Mouse (Mus musculus): Measurements from ENCODE around the gene Tenm2. TPM values are rescaled to one million over a fixed set of nuclear protein-coding genes. Genes with fewer than 3 reads are reported as not detected.

Gene Tenm2
- total RNA-seq, 1 experiment from 2014 or later = not detected

DNA sequence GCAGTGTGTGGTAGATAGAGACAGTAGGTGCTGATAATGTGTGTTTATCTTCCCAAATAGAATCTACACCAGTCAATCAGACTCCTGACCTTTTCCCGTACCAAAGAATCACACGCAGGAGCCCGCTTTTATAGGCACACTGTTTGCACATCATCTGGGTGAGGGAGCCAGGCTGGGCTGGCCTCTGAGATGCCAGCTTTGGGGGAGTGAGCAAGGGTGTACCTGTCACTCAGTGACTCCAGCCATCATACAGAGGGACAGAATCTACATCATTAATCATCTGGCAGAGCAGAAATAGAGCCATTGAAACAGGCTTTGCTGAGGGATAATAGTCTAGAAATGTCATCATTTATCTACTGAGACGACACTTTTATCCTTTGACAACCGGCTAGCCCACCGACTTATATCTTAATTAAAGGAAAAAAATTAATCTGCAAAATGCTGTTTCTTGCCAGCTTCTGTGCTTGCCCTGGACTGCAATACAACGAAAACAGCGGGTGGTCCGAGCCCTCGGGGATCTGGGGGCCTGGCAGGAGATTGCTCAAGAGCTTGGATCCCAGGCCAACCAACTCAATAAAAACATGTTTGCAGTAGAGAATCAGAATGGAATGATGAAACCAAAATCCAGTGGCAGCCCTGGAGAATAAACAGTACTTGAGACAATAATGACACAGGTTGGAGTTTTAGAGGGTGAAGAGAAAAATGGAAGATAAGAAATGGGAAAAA is 1195.1 kb downstream of the Tenm2 start:
- no peak for ATAC-seq (replicated peaks; ENCODE audit: low read depth, poor library complexity, severe bottlenecking)

DNA sequence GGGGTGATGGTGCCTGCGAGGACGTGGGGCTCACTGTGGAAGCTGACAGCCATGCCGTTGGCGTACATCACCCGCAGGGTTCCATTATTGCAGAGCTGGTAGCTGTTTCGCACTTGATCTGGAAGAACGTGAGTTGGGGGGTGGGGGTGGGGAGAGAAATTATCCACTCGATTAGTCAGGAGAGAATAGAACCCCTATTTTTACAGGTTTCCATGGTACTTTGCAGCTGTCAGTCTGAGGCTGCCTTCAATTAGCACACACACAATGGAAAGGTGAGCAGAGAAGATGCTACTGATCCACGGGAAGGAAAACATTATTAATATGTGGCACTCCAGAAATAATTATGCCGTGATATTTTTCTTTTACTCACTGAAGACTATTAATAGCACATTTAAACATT is 1195.9 kb downstream of the Tenm2 start:
- ATAC-seq (replicated peaks; ENCODE audit: low read depth, poor library complexity, severe bottlenecking) = no peak

DNA sequence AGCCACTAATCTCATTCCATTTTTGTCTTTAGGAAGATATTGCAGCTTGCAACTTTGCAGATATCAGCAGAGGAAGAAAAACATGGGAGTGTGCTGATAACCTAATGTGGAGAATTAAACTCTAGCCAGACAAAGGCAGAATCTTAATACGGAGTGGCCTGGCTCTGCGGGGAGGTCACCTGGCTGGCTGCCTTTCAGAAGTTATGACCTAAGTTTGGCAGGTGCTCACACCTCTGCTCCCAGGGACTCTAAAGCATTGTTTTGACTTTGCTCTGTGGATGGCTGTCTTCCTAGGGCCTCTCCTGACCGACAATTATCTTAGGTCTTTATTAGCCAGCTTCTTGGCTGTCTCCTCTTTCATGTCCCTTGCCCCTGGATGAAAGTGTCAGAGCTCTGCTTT is 1197.4 kb downstream of the Tenm2 start:
- no peak for ATAC-seq (replicated peaks; ENCODE audit: low read depth, poor library complexity, severe bottlenecking)

DNA sequence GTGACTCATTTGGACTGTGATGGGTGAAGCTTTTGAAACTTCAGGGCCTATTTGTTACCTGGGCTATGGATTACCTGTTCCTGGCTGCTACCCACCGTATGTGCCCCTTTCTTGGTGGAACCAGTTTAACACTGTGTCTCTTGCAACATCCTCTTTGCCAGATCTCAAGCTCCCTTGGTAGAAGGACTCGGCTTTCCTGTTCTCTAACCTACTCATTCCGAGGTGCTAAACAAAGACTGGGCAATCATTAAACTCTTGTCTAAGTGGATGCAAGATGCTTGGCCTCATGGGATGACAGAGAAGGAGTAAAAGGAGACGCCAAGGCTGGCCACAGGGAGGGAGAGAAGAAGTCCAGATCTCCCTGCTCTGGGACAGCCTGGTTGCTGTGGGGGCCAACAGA is 1198.5 kb downstream of the Tenm2 start:
- no peak for ATAC-seq (replicated peaks; ENCODE audit: low read depth, poor library complexity, severe bottlenecking)

DNA sequence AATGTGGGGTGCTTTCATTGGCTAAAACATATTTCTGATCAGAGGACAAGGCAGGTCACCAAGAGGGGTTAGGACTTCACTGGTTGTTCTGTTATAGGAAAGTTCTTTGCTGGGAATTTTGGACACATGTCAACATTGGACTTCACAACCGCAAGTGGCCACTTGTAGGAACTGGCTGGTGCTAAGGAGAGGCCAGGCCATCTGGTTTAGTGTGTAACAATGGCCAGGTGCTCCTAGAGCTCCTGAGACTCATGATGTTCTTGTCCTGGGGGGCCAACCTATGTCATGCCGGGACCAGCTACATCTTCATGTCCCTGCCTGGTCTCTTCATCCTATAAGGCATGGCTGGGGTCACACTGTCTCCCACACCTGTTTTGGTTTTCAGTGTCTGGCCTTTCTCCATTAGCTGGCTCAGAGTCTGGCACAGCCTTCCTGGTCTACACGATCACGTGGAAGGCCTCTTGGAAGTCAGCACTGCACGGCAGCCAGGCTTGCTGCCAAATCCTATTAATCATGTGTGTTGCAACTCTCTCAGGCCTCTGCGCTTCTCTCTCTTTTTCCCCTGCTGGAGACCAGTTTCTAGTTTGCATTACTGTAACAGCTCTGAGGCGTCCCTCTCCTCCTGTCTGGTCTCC is 1199.6 kb downstream of the Tenm2 start:
- 0 out of 2 replicates have a peak, but pooled peaks have one; percentile 32 for ATAC-seq (replicated peaks; ENCODE audit: low read depth, poor library complexity, severe bottlenecking)

DNA sequence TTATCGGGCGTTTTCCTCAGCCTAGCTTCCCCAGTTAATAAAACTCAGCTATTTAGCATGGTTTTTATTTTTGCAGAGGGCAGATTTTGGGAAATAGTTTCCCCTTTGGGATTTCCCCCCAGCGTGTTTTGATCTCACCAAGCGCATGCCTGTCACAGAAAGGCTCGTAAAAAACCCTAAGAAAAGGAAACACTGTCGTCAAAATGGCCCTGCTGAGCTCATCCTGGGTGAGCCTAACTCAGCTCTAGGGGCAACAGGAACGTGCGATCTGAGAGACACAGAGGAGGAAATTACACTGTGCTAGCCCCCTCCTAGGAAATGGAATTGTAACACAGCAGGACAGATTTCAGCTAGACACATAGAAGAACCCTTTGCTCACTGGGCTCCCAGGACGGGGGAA is 1204.0 kb downstream of the Tenm2 start:
- no peak for ATAC-seq (replicated peaks; ENCODE audit: low read depth, poor library complexity, severe bottlenecking)

DNA sequence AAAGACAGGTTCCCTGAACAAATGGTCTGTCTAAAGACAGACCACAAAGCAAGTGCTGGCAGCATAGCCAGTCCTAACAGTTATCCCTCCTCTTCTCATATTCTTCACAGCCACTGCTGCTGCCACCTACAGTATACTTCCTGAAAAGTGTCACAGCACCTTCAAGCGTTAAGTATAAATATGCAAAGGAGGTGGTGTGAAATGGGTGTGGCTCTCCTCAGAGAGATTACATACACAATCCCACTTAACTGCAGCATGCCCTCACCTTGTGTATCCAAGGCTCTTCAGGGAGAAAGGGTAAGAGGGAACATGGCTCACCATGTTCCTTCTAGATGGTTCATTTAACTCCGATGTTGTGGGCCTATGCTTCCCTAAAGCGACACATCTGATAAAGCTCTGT is 1215.8 kb downstream of the Tenm2 start:
- ATAC-seq (replicated peaks; ENCODE audit: low read depth, poor library complexity, severe bottlenecking) = no peak

DNA sequence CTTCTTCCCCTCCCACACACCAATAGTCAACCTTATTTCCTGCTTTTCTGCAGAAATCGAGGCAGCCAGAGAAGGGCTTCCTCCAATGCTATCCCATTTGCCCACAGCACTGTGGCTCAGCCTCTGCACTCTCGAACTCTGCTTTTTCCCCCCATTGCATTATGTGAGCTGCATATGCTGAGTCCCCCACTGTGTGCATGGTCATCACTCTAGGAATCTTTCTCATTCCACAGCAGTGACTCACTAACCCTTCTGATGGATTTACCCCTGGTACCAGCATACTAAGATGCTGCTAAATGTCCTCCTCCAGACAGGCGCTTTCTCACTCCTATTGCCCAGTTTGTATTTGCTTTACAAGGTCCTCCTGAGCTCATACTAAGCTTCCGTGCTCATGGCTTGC is 1222.6 kb downstream of the Tenm2 start:
- no peak for ATAC-seq (replicated peaks; ENCODE audit: low read depth, poor library complexity, severe bottlenecking)

DNA sequence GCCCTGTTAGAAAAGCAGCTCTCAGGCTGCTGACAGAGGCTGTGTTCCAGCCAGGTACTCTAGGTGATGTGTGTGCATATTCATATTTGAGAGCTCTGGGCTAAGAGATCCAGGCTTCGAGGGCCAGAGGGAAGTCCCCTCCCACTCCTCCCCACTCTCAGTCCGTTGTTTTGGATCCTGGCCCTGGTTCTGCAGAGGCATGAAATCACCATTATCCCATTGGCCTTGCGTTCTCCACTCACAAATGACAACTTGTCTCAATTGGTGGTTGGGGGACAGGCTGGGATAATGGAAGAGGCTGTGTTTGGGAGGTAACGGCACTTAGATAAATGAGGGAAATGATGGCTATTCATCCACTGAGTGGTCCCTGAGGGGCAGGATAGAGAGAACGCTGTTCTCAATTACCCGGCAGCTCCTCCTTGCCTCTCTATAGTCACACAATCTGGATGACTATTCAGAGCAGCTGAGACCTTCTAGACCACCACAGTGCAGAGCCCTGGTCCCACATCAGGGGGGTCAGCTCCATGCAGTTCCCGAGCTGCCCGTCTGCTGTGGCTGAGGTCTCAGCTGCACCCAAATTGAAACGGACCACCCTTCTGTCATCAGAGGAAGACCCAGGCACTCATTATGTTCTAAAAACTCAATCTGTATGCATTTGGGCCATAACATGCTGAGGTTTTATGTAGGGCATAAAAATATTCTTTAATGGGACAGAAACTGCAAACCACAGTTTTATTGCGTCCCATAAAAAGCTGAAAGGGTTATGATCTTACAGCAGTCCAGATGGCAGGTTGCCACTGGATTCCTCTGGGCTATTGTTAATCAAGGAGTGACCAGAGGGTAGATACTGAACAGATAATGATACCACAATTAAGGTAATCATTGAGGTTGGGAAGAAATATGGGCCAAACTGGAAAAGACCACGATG is 1226.2 kb downstream of the Tenm2 start:
- ATAC-seq (replicated peaks; ENCODE audit: low read depth, poor library complexity, severe bottlenecking) = no peak

DNA sequence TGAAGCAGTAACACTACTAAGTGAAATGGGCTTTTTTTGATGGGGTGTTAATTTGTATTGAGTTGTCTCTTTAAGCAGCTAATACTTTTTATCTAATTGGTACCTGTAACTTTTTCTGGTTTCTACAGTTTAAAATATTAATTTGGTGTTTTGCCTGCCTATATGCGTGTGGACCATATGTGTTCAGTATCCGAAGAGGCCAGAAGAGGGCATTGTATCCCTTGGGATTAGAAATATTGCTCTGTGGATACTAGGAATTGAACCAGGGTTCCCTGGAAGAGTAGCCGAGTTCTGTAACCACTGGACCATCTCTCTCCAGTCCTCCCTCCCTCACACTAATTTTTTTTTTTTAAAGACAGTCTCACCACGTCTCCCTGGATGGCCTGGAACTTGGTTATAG is 1232.9 kb downstream of the Tenm2 start:
- ATAC-seq (replicated peaks; ENCODE audit: low read depth, poor library complexity, severe bottlenecking) = no peak

DNA sequence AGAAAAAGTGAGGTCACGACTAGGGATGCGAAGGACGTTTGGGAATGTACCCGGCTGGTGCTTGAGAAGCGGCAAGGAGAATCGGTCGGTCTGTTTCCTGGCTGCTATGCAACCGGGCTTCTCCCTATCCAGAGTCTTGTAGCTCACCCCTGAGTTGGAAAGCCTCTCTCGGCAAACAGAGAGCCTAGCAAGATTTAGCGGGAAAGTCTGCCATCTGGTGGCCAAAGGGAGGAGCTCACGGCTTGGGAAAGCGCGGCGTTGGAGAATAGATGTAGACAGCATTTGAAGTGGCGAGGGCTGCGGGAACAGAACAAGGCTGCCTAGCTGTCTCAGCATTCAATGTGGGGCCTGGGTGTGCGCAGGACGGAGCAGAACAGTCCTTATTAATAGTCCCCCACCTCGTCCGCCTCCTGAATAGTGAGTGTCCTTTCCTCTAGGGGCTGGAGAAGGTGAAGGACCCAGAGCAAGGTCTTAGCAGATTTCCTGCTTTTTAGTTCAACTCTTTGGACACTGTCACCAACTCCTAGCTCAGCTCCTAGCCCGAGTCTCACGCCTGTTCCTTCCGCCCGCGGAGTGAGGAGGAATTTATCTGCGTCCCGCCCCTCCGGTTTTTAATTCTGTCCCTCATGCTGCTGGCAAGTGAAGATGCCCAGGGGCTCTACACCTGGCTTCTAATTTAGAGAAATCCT is 1234.3 kb downstream of the Tenm2 start:
- peak; percentile 92 for ATAC-seq (replicated peaks; ENCODE audit: low read depth, poor library complexity, severe bottlenecking)

DNA sequence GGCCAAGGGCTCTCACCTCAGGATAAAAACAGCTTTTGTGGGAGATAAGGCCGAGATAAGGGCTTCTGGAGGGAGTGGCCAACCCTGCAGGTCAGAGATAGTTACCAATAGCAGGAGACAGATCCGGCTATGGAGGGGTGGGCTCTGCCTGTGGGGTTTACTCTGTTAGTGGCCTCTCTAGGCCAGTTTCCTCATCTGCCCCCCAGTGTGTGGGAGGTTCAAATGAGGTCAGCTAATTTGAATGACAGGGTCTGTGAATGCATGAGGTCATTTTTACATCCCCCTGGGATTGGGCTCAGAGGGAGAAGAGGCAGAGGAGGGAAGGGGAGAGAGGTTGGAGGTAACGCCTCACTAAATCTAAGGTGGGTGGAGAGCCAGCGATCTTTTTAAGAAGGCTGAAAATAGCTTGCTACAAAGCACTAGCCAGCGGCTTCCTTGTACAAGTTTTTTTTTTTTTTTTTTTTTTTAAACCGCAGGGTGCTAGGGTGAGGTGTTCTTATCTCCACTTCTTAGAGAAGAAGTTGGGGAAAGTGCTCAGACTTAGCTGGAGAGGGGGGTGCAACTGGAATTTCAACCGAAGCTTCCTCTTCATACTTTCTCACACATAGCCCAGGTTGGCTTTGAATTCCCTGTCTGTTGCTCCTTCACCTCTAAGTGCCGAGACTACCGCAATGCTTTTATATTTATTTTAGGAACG is 1235.0 kb downstream of the Tenm2 start:
- peak; percentile 30 for ATAC-seq (replicated peaks; ENCODE audit: low read depth, poor library complexity, severe bottlenecking)

DNA sequence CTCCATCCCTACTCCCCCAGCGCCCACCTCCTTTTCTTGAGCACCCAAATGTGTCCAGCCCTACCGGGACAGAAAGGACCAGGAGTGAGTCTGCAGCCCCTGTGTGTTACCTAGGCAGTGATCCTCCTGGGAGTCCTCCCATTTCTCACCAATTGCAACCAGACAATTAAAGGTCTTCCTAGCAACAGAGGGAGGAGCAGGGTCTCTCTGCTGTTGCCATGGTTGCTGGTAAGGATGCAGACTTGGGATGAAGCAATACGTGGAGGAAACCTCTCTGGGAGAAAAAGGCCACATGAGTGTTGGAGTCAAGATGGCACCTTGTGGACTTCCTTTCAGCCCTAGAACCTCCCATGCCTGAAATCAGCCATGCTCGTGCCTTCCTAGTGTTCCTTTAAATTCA is 1235.7 kb downstream of the Tenm2 start:
- ATAC-seq (replicated peaks; ENCODE audit: low read depth, poor library complexity, severe bottlenecking) = no peak

DNA sequence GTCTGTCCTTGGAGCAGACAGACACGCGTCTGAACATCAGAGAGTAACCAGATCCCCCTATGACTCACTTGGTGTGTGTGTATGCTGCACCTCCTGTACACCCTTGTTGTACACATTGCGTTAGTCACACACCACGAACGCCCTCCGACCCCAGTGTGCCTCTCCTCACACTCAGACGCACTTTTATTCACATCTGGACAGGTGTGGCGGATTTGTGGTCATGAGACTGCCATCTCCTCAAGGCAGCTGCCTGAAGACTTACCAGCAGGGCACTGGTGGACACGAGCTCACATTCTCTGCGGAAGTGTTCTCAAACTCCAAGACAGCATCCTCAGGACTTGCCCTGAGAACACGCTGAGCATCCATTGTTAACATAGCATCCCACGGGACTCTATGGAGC is 1237.7 kb downstream of the Tenm2 start:
- ATAC-seq (replicated peaks; ENCODE audit: low read depth, poor library complexity, severe bottlenecking) = no peak

DNA sequence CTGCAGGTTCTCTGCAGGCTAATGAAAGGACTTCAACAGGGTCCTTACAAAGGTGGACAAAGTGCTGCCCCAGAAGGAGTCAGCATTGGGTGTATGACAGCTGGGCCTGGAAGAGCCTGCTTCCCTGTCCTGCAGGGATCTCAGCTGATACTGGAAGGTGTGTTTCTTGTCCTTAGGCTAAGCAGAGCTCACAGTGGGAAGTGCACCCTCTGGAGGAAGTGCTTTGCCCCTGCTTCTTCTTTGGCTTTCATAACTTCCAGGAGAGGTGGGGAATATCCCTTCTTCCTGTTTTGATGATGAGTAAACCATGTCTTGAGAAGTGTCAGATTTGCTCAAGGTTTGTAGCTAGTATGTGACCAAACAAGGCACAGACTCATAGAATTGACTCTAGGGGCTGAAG is 1240.5 kb downstream of the Tenm2 start:
- no peak for ATAC-seq (replicated peaks; ENCODE audit: low read depth, poor library complexity, severe bottlenecking)

DNA sequence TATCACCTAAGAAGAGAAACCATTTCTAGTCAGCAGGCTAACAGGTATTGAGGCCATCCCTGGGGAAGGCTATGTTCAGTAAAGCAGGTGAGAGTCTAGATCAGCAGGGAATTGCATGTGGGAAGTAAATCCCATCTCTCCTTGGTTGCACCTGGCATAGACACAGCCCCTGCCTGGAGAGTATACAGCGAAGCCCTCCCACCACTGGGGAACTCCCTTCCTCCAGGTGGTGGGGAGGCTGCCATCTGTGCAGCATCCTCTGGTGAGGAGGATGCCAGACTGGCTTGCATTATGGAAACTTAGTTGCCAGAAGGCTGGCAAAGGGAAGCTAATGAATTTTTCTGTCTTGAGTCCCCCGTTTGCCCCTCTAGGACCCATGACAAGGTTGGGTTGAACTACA is 1243.9 kb downstream of the Tenm2 start:
- ATAC-seq (replicated peaks; ENCODE audit: low read depth, poor library complexity, severe bottlenecking) = no peak

DNA sequence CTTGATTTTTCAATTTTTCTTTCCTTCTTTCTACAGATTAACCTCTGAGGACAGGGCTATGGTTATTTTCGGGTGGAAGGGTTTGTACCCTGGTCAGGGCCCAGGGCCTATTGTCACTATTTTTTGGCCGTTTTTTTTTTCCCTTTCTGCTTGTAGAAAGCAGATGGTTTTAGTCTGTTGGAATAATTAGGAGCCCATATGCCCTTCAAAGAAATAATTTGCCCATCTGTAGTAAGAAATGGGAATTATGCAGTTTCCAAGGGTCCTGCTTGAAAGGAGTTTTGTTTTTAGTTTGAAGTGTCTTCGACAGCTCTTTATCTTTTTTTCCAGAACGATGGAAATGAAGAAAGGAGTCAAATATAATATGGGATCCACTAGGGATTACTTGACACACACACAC is 1245.8 kb downstream of the Tenm2 start:
- ATAC-seq (replicated peaks; ENCODE audit: low read depth, poor library complexity, severe bottlenecking) = no peak

DNA sequence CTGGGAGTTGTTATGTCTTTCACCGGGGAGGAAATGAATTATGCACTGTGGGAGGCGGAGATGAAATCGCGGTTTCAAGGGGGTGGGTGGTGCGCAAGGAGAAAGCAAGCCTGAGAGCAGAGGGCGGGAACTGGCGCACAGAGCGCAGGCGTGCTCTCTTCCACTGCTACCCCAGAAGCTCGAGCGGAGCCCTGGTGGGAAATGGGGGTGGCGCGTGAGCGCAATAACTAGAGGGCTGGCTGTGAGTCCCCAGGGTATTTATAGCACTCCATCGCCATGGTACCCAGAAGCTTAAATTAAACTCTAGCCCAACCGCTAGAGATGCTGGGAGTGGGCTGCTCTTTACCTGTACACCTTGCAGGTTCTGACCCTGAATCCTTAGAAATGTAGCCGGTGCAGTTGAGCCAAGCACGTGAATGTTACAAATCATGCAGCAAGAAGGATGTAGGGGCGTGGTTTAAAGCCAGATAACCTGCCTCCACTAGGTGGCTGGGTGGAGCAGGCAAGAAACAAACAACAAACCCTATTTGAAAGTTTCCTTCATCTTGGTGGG is 1249.8 kb downstream of the Tenm2 start:
- ATAC-seq (replicated peaks; ENCODE audit: low read depth, poor library complexity, severe bottlenecking) = peak; percentile 56

DNA sequence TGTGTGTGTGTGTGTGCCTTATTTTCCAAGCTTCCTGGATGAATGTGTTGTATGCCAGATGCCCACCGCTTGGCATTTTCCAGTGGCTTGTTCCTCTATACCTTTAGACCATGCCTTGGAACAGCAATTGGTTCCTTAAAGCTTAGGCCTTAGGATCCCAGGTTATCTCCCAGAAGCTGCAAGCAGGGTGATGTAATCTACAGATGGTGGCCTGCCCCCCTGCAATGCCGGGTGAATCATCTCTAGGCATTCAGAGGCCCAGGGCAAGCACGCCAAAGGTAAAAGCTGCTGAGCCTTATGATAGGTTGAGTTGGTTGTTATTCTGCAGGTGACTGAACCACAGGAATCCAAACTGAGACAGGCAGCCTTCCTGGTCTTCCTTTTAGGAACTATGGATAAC is 1253.0 kb downstream of the Tenm2 start:
- no peak for ATAC-seq (replicated peaks; ENCODE audit: low read depth, poor library complexity, severe bottlenecking)

Measured in common myeloid progenitor, adult 5-6 weeks (primary cell).